Mouse (Mus musculus): Measurements from ENCODE around the gene Olfr39. TPM values are rescaled to one million over a fixed set of nuclear protein-coding genes. Genes with fewer than 3 reads are reported as not detected.

Olfr39 gene
- polyA plus RNA-seq (2017; shearing (Covaris generic)): 0.69 TPM

DNA sequence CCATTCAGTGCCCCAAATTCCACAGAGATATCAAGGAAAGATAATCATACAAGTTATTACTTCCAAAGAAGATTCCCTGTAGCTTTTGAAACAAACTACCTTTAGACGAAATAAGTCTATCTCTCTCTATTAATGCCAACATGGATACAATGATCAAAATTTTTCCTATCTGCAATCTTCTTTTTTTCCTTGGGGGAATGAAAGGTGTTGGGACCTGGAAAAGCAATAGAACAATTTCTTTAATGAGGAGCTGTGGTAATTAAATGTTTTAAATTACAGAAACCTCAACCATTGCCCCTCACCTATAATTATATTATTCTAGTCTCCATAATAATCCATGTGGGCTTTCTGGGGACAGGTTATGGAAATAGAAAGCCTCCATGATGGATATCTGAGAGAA lies at the start of gene Olfr39:
Olfr39 (plus strand) TSS at position 301 of the 400 bp plus-strand sequence.

DNA sequence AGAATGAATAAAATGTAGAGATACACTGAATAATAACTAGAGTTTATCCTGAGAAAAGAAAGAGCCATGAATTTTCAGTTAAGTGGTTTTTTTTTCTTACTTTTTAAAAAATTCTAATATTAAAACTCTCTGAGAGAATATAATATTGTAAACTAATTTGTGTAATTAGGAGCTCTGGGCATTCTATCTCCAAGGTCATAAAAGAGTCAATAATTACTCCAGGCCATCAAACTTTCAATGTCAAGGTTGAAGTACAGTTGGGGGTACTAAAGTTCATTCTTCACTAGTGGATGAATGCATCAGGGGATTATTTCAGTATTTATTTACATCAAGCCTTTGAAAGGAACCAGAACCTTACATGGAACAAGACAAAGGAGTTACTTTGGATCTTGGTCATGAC lies 45.3 kb upstream of the Olfr39 start, which contains the start of gene Olfr872:
Olfr872 (plus strand) TSS at position 301 of the 400 bp plus-strand sequence.

GRCm38 (mm10) chr9:20298232-20298631 lies 16.1 kb downstream of the Olfr39 start, which contains the start of gene Olfr873:
Gene Olfr873, plus strand, starts transcription at chr9:20298532.

DNA sequence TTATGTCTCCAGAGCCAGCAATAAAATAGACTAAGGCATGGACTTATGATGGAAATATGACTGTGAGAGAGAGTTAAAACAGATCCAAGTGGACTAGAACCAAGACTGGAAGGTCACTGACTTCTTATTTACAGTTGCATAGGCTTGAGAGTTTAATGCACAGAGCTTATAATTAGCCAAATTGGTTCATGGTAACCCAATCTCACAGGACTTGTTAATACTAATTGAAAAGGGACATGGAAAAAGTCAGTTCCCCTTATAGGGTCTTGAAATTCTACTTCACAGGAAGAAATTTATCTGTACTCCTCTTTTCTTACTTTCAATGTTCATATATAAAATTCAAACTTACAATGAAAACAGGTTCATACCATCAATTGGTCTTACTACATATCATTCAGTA lies 53.8 kb downstream of the Olfr39 start, which contains the start of gene Olfr18:
Olfr18 (minus strand) TSS at position 101 of the 400 bp plus-strand sequence.

Other genes starting within 250 kb of the Olfr39 start
- gene Olfr867, start 224.8 kb upstream of the Olfr39 start, polyA plus RNA-seq (2017; shearing (Covaris generic)): not detected
- gene Olfr868, start 183.7 kb upstream of the Olfr39 start, polyA plus RNA-seq (2017; shearing (Covaris generic)): 0.24 TPM
- not detected for gene Olfr869, start 153.3 kb upstream of the Olfr39 start, polyA plus RNA-seq (2017; shearing (Covaris generic))
- not detected for gene Olfr870, start 108.3 kb upstream of the Olfr39 start, polyA plus RNA-seq (2017; shearing (Covaris generic))
- gene Olfr871, start 70.1 kb upstream of the Olfr39 start, polyA plus RNA-seq (2017; shearing (Covaris generic)): not detected
- not detected for gene Olfr872, start 45.2 kb upstream of the Olfr39 start, polyA plus RNA-seq (2017; shearing (Covaris generic))
- not detected for gene Olfr873, start 16.2 kb downstream of the Olfr39 start, polyA plus RNA-seq (2017; shearing (Covaris generic))
- 0.32 TPM for gene Olfr18, start 53.7 kb downstream of the Olfr39 start, polyA plus RNA-seq (2017; shearing (Covaris generic))
- 19.9 TPM for gene Zfp560, start 102.8 kb downstream of the Olfr39 start, polyA plus RNA-seq (2017; shearing (Covaris generic))
- 21.9 TPM for gene Zfp26, start 177.8 kb downstream of the Olfr39 start, polyA plus RNA-seq (2017; shearing (Covaris generic))
- gene Zfp426, start 210.4 kb downstream of the Olfr39 start, polyA plus RNA-seq (2017; shearing (Covaris generic)): 9.5 TPM
- 26.7 TPM for gene Zfp266, start 239.1 kb downstream of the Olfr39 start, polyA plus RNA-seq (2017; shearing (Covaris generic))